Mouse (Mus musculus) naive thymus-derived CD4-positive, alpha-beta T cell, adult 2 months (primary cell): ENCODE measurements around the gene Srcap.
"Not testable (repeated sequence)": the region's sequence is repeated elsewhere in the genome, so short reads cannot be mapped to it uniquely, and the experiment has no call there.

Experiments used
- DNase-seq: peaks from one replicate; pipeline ENCODE4 v3.0.0-alpha.2; 2011; ENCODE audit warnings: low read depth

Gene Srcap

GRCm38 (mm10) chr7:127489982-127490381, 21.8 kb upstream of the Srcap start:
- no peak for DNase-seq

GRCm38 (mm10) chr7:127491846-127492245, 19.9 kb upstream of the Srcap start:
- no peak for DNase-seq

- DNase-seq, result no peak
These were observed 17.1 kb upstream of the Srcap start for GRCm38 (mm10) chr7:127494648-127495047.

GRCm38 (mm10) chr7:127497382-127497781, 14.4 kb upstream of the Srcap start:
- no peak for DNase-seq

- peak; percentile 72 for DNase-seq
These were observed 13.4 kb upstream of the Srcap start for GRCm38 (mm10) chr7:127498407-127498806.

GRCm38 (mm10) chr7:127508291-127508690, 3.5 kb upstream of the Srcap start:
- no peak for DNase-seq

- not testable (repeated sequence) for DNase-seq
These were observed 2.0 kb upstream of the Srcap start for GRCm38 (mm10) chr7:127509830-127510229.

GRCm38 (mm10) chr7:127511241-127511640, 542 bp upstream of the Srcap start:
- no peak for DNase-seq

GRCm38 (mm10) chr7:127512231-127513015, 640 bp downstream of the Srcap start:
- DNase-seq, result peak; percentile 96

GRCm38 (mm10) chr7:127513016-127513390, 1.2 kb downstream of the Srcap start:
- DNase-seq, result no peak

- DNase-seq, result no peak
These were observed 2.0 kb downstream of the Srcap start for GRCm38 (mm10) chr7:127513781-127514180.

- DNase-seq, result no peak
These were observed 4.1 kb downstream of the Srcap start for GRCm38 (mm10) chr7:127515846-127516245.

- no peak for DNase-seq
These were observed 4.6 kb downstream of the Srcap start for GRCm38 (mm10) chr7:127516344-127516743.

GRCm38 (mm10) chr7:127519284-127519683, 7.5 kb downstream of the Srcap start, which contains the start of gene Gm42715:
Gm42715 (plus strand) TSS chr7:127519584.
- no peak for DNase-seq

- DNase-seq, result no peak
These were observed 29.9 kb downstream of the Srcap start for GRCm38 (mm10) chr7:127541671-127542070.

GRCm38 (mm10) chr7:127549116-127549835, 37.5 kb downstream of the Srcap start:
- DNase-seq, result no peak

- no peak for DNase-seq
These were observed 39.8 kb downstream of the Srcap start for GRCm38 (mm10) chr7:127551558-127551957.

GRCm38 (mm10) chr7:127560580-127560979, 48.8 kb downstream of the Srcap start:
- no peak for DNase-seq

GRCm38 (mm10) chr7:127561340-127561858, 49.6 kb downstream of the Srcap start, which contains the start of gene Tmem265:
Tmem265 (plus strand) TSS chr7:127561390.
- no peak for DNase-seq

- DNase-seq, result no peak
These were observed 52.8 kb downstream of the Srcap start for GRCm38 (mm10) chr7:127564381-127565150.

GRCm38 (mm10) chr7:127572895-127573471, 61.2 kb downstream of the Srcap start, which contains the start of gene Phkg2:
Phkg2 (plus strand) TSS chr7:127573340.
- DNase-seq, result peak; percentile 96
